Mouse (Mus musculus) thymus, adult 2 months (tissue): ENCODE results near the gene Srsf10.

Experiments used
- CTCF ChIP-seq: fragments of 200-500 bp; IDR thresholded peaks from 2 replicates; pipeline ENCODE4 v1.5.1; 2012; ENCODE audit warnings: mild to moderate bottlenecking, control low read depth, low read length, moderate library complexity, borderline replicate concordance; ENCODE audit not compliant: control insufficient read depth, poor library complexity, insufficient read depth; ENCODE audit errors: extremely low read depth
- POLR2A ChIP-seq: fragments of 200-500 bp; IDR thresholded peaks from 2 replicates; pipeline ENCODE4 v1.6.1; 2012; ENCODE audit warnings: mild to moderate bottlenecking, low read length, control low read depth, moderate library complexity; ENCODE audit not compliant: control insufficient read depth, poor library complexity, insufficient read depth; ENCODE audit errors: extremely low read depth

DNA sequence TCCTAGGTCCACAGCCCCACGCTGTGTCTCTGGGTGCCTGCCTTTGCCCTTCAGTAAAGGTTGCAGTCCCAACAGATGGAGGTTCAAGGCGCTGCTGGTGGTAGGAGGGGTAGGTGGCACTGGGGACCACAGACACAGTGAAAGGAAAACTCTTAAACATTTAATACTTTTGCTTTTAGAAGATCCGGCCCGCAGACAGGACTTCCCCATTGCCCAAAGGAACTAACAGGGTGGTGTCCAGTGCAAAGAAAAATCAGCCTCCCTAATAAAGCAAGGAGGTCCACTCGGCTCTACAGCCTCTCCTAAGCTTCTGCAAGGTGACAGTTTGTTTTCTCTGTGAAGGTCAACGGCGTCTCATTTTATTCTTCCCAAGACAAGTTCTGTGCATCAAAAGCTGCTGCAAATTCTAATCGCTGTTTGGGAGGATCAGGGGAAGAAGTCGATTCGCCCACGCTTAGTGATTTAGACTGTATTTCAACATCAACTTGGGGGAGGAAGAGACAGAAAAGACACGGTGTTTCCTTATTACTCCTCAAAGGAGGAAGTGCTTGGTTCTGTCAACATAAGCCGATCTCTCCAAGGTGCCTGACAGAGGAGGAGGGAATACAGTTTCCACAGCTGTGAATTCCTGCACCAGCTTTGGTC, 63.2 kb downstream of the Srsf10 start:
- TF ChIP-seq CTCF (no peak), POLR2A (no peak)
